Mouse (Mus musculus): ENCODE results near the gene Ifna7.

Ifna7 gene

DNA sequence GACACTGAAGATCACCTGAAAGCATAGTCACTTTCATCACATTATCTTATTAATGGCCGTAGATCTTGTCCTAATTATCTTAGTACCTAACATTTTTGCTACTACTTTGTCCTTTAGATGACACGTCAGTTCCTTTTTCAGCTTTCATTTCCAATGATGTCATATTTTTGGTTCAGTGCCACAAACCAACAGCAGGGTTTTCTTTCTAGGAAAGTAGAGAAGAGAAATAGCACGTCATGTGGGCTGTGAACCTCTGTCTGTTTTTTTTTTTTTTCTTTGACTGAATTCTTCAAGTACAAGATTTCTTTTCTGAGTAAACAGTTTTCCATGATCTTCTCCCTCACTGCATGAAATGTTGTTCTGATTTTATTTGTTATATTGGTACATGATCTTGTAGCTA is 24.0 kb downstream of the Ifna7 start:
- no peak for DNase-seq (ENCODE audit: low spot score in 2 of 2)

GRCm38 (mm10) chr4:88841438-88841911 is 25.4 kb downstream of the Ifna7 start, which contains the start of gene Ifna4:
Gene Ifna4 (plus strand): TSS chr4:88841861.
- no peak for DNase-seq (ENCODE audit: low spot score in 2 of 2)

GRCm38 (mm10) chr4:88845334-88845733 is 29.3 kb downstream of the Ifna7 start:
- DNase-seq (ENCODE audit: low spot score in 2 of 2): no peak

DNA sequence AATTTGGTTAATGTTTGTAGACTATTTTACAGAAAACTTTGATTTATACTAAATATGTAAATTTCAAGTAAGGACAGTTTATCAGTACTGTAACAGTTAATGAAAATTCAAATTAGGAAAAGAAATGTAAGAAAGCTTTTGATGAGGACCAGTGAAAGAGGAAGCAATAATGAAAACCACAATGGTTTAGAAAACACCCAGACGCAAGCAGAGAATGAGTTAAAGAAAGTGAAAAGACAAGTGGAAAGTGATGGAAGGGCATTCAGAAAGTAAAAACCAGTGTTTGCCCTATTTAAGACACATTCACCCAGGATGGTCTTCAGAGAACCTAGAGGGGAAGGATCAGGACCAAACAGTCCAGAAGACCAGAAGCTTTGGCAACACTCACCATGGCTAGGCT is 33.7 kb downstream of the Ifna7 start, which contains the start of gene Ifna1:
TSS of gene Ifna1 (plus strand) at position 390 of the 400 bp plus-strand sequence.
- no peak for DNase-seq (ENCODE audit: low spot score in 2 of 2)

DNA sequence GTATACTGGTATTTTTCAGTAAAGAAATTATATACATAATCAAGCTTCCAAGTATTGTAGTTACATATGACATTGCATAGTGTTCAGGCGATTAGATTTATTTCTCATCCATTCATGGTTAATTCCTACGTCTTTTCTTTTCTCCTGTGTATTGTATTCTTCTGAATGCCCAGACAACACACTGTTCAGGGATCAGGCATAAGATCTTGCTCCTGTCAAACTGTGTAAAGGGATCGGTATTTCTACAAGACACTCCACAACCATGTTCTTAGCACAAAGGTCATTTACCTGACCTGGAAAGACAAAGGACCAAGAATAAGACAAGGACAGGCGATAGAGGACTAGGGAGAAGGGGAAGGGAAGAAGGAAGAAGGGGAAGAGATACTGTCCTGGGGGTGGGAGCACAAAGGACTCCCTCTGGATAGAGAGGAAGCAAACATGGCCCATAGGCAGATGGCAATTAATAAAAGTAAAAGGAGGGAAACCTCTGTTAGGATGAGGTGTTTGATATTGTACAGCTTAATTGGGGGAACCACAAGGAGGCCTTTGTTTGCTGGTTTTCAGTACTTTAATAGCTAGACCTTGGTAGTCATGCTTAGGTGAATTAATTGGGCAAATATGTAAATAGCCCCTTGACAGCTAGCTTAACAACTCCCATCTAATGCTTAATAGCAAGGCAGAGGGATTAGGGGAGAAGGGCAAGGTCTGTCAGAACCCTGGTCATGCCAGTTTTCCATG is 35.2 kb downstream of the Ifna7 start:
- DNase-seq (ENCODE audit: low spot score in 2 of 2): no peak

DNA sequence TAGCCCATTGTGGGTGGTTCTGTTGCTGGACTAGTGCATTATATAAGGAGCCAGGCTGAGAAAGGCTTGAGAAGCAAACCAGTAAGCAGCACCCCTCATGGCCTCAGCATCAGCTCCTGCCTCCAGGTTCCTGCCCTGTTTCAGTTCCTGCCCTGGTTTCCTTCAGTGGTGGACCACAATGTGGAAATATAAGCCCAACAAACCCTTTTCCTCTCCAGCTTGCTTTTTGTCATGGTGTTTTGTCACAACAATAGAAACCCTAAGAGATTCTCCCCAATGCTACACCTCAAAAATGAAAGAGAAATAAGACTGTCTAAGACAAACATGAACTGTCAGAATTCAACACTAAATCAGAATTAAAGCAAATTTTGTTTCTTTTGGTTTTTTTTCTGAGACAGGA is 43.2 kb downstream of the Ifna7 start:
- DNase-seq (ENCODE audit: low spot score in 2 of 2): no peak

- no peak for DNase-seq (ENCODE audit: low spot score in 2 of 2)
Observed at GRCm38 (mm10) chr4:88863309-88863708, 47.3 kb downstream of the Ifna7 start.

- DNase-seq (ENCODE audit: low spot score in 2 of 2): no peak
Observed at GRCm38 (mm10) chr4:88864599-88864998, 48.6 kb downstream of the Ifna7 start.

- DNase-seq (ENCODE audit: low spot score in 2 of 2): no peak
Observed at GRCm38 (mm10) chr4:88865011-88865569, 49.1 kb downstream of the Ifna7 start.

Measured in right cerebral cortex, postnatal 10 days (tissue).